Mouse (Mus musculus): Measurements from ENCODE around the gene Dnajb3. TPM values are rescaled to one million over a fixed set of nuclear protein-coding genes. Genes with fewer than 3 reads are reported as not detected.
A peak's percentile ranks its signal among the peaks of the same experiment; 100 is the strongest.
"Not testable (repeated sequence)": the region's sequence is repeated elsewhere in the genome, so short reads cannot be mapped to it uniquely, and the experiment has no call there.

Dnajb3 gene
- total RNA-seq, 2 experiments from 2014 or later: 0.33 TPM; not detected in 1

GRCm38 (mm10) chr1:88232664-88233380, 27.2 kb upstream of the Dnajb3 start:
- intact Hi-C loops (cut with DNase I): no loop called here
- DNase-seq: no peak

GRCm38 (mm10) chr1:88231803-88232499, 26.4 kb upstream of the Dnajb3 start:
- intact Hi-C loops (cut with DNase I): no loop called here
- no peak for DNase-seq

- intact Hi-C loops (cut with DNase I): no loop called here
- DNase-seq: no peak
Observed at GRCm38 (mm10) chr1:88230981-88231802, 25.6 kb upstream of the Dnajb3 start.

GRCm38 (mm10) chr1:88230421-88230820, 24.8 kb upstream of the Dnajb3 start:
- DNase-seq: no peak

GRCm38 (mm10) chr1:88229986-88230385, 24.4 kb upstream of the Dnajb3 start:
- intact Hi-C loops (cut with DNase I): no loop called here

More at GRCm38 (mm10) chr1:88230421-88230820, 24.8 kb upstream of the Dnajb3 start:
- intact Hi-C loops (cut with DNase I): no loop called here

GRCm38 (mm10) chr1:88229566-88229965, 24.0 kb upstream of the Dnajb3 start:
- intact Hi-C loops (cut with DNase I): no loop called here
- DNase-seq: peak in 1 of 2 experiments; percentile 3

More at GRCm38 (mm10) chr1:88229986-88230385, 24.4 kb upstream of the Dnajb3 start:
- no peak for DNase-seq

DNA sequence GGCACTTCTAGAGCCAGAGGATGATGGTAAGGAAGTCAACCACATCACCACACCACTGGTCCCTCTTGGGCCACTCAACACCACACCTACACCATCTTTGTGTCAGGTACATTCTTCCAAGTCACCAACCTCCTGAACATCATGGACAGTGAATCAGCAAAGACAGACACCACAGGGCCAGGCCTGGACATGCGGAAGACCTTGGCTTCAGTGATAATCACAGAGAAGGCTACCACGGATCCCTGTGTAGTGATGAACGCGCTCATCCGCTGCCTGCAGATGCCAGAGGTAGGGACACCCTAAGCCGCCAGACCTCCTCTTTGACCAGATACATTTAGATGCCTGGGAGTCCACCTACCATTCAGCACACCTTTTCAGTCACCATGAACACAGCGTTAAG, 22.5 kb upstream of the Dnajb3 start:
- intact Hi-C loops (cut with DNase I): no loop called here

DNA sequence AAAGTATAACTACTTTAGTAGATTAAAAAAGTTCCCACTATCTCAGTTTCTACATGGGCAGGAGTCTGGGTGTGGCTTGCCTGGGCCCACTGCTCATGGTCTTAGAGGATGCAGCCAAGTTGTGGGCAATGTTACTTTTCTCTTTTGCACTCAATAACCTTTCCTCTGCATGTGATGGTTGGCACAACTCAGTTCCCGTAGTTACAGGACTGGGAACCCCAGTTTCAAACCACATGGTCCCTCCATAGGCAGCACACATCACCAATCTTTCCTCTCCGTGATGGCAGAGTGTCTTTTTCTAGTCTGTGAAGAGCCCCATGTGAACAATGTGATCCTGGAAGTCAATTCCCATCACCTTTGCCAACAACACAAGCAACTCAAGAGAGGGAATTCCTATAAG, 21.9 kb upstream of the Dnajb3 start:
- DNase-seq: peak; percentile 12 to 14
- intact Hi-C loops (cut with DNase I): no loop called here

More for the DNA sequence above, 22.5 kb upstream of the Dnajb3 start:
- DNase-seq: peak; percentile 10

GRCm38 (mm10) chr1:88226670-88227379, 21.2 kb upstream of the Dnajb3 start, which contains the start of gene Mroh2a:
Gene Mroh2a (plus strand): TSS chr1:88226986.
- intact Hi-C loops (cut with DNase I): no loop called here
- peak; percentile 20 to 32 for DNase-seq

GRCm38 (mm10) chr1:88225741-88226140, 20.2 kb upstream of the Dnajb3 start:
- intact Hi-C loops (cut with DNase I): no loop called here
- DNase-seq: peak; percentile 4 to 7

DNA sequence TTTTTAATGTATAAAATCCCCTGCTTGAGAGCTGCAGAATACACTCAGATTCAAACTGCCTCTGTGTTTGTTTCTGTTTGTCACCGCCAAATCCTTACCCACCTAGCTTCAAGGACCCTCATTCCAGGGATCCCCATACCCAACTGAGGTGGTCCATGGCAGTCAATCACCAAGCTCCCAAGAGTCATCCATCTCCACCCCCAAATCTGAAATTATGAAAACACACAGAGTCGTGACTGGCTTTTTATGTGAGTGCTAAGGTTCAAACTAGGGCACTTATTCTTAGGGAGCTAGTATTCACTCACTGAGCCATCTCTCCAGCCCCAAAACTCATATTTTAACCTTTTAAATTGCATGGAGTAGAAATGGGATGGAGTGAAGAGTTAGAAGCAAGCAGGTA, 19.7 kb upstream of the Dnajb3 start:
- DNase-seq; intact Hi-C loops (cut with DNase I): not testable (repeated sequence)

DNA sequence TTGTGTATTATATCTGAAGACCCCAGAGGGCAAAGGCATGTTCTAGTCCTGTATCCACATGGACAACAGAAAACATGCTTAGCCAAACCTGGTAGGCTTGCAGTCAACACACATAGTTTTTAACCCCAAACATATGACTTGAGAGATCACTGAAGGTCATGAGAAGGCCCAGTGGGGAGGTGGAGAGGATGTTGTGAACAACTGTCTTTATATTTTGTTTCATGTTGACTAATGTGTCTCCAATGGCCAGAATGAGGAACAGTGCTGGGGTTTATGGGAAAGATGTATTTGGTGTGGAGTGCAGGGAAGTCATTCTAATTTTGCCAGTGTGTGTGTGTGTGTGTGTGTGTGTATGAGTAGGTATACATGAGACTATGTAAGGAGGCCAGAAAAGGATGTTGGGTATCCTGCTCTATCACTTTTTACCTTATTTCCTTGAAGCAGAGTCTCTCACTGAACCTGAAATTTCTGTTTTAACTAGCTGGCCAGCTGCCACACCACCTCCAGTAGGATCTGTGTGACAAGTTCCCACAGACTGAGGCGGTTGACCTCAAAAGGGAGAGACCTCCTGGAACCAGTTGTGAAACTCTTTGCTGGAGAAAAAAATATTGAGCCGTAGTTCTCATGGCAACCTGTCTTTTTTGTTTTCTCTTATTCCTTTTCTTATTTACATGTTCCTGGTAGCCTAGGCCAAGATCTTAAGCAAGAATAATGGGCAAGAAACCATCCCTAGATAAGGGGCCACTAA, 18.6 kb upstream of the Dnajb3 start:
- intact Hi-C loops (cut with DNase I): no loop called here
- peak in 1 of 2 experiments; percentile 21 for DNase-seq

DNA sequence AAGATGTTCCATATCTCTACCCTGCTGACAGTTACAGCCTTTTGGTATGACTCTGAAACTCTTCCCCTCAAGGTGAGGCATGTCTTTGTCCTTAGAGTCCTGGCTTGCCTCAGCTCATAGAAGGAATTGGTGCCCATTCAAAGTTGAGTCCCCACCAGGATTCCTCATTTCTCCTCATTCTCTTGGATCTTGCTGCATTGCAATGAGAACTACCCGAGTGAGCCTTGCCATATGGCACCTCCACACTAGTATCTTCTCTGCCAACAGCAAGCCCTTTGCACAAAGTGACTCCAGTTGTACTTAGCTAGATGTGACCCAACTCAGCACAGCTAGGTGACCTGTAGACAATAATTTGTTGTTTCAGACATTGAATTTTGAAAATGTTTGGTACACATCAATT, 18.0 kb upstream of the Dnajb3 start:
- intact Hi-C loops (cut with DNase I): no loop called here
- DNase-seq: peak in 1 of 2 experiments; percentile 6

GRCm38 (mm10) chr1:88223011-88223515, 17.5 kb upstream of the Dnajb3 start:
- DNase-seq: peak in 1 of 2 experiments; percentile 2
- intact Hi-C loops (cut with DNase I): not testable (repeated sequence)

- no peak for DNase-seq
- intact Hi-C loops (cut with DNase I): no loop called here
Observed at GRCm38 (mm10) chr1:88222216-88222615, 16.6 kb upstream of the Dnajb3 start.

GRCm38 (mm10) chr1:88220336-88220735, 14.8 kb upstream of the Dnajb3 start:
- intact Hi-C loops (cut with DNase I): no loop called here
- peak in 1 of 2 experiments; percentile 11 for DNase-seq

DNA sequence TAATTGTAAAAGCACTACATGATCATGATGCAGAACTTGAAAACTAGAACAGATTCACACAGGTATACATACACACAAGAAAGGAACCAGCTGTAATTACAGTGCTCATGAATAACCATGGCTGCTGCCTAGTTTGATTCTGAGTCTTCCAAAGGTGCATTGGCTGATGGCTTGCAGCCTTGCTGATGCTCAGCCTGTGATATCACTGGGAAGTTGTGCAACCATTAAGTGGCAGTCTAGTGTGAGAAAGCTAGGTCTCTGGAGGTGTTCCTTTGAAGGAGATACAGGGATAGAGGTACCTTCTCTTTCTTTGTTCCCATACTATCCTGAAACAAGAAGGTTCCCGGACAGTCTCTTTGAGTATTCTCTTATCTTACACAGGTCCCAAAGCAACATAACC, 13.5 kb upstream of the Dnajb3 start:
- intact Hi-C loops (cut with DNase I): no loop called here
- DNase-seq: no peak

DNA sequence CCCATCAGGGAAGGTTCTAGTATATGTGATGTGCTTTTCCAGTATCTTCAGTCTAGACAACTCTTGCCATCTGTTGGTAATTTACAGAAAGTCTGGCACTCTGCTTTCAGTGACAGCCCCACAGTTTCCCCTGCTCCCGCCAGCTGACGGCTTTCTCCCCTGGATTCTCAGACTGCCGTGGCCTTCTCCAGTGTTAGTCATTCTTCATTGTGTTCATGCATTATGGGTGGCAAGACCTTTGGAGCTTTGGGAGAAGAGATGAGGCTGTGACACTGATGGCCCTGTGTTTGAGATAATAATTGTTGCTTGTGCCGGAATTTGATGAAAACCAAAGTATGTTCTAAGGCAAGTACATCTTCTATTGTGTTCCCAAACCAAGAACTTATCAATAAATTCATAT, 13.0 kb upstream of the Dnajb3 start:
- intact Hi-C loops (cut with DNase I): no loop called here
- DNase-seq: no peak

- intact Hi-C loops (cut with DNase I): no loop called here
- DNase-seq: no peak
Observed at GRCm38 (mm10) chr1:88218051-88218450, 12.5 kb upstream of the Dnajb3 start.
